Mouse (Mus musculus) neural tube, embryonic 15.5 days (tissue): ENCODE measurements at regions not wholly inside any gene's neighbourhood (a gene's known extent, or its start where the extent isn't known, plus 50 kb on each side); places are given as distances from the start of the nearest gene placed in this dataset.

Experiments
- ATAC-seq: fragments of 200-750 bp; cut with Nextera tagmentation; 2 replicates; pipeline ENCODE4 v1.8.0; 2017; ENCODE audit warnings: mild to moderate bottlenecking, moderate TSS enrichment, moderate library complexity; ENCODE audit not compliant: low FRiP score
- H3K27ac ChIP-seq: fragments of 300-500 bp; sonication (generic); replicated peaks from 2 replicates; pipeline ENCODE4 v1.5.1; 2015; ENCODE audit warnings: mild to moderate bottlenecking, inconsistent platforms
- H3K27me3 ChIP-seq: fragments of 300-500 bp; sonication (generic); replicated peaks from 2 replicates; pipeline ENCODE4 v1.6.1; 2015; ENCODE audit warnings: inconsistent platforms
- H3K36me3 ChIP-seq: fragments of 300-500 bp; sonication (generic); 2 replicates; pipeline ENCODE4 v1.6.1; 2015; ENCODE audit warnings: inconsistent platforms
- H3K4me1 ChIP-seq: fragments of 300-500 bp; sonication (generic); 2 replicates; pipeline ENCODE4 v1.6.1; 2015; ENCODE audit warnings: inconsistent platforms
- H3K4me2 ChIP-seq: fragments of 300-500 bp; sonication (generic); 2 replicates; pipeline ENCODE4 v1.6.1; 2015; ENCODE audit warnings: inconsistent platforms, mild to moderate bottlenecking, moderate library complexity
- H3K4me3 ChIP-seq: fragments of 300-500 bp; sonication (generic); replicated peaks from 2 replicates; pipeline ENCODE4 v1.5.1; 2015; ENCODE audit warnings: mild to moderate bottlenecking, inconsistent platforms
- H3K9ac ChIP-seq: fragments of 300-500 bp; sonication (generic); replicated peaks from 2 replicates; pipeline ENCODE4 v1.6.1; 2015; ENCODE audit warnings: mild to moderate bottlenecking, inconsistent platforms
- H3K9me3 ChIP-seq: fragments of 300-500 bp; sonication (generic); replicated peaks from 2 replicates; pipeline ENCODE4 v1.6.1; 2016; ENCODE audit warnings: inconsistent platforms
- WGBS: fragments of 180-500 bp; shearing (Covaris S2); methylation state at CpG from one replicate; pipeline ENCODE4 v1.1.7; 2015; ENCODE audit warnings: mixed read lengths; 5-methylcytosine and 5-hydroxymethylcytosine counted together

DNA sequence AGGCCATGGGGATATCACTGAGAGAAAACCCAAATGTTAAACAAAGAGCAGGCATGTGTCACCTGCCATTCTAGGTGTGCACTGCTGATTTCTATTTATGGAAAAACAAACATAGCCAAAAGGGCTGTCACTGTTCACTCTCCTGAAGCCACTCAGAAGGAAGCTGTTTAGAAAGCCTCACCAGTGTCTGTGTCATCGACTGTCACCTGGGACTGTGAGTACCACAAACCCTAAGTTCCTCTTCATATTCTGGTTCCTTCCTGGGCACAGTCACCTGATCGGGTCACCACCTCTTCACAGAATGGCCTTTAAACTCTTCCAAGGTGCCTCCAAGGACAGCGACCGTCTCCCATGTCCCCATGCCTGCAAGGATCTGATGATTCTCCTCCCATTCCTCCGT is 183.5 kb downstream of the Sptssa start:
- no peak overlapping the region for H3K9ac ChIP-seq
- no peaks in the 10 kb centered on the region for H3K36me3 ChIP-seq
- no peaks in the 10 kb centered on the region for H3K4me1 ChIP-seq
- H3K27ac ChIP-seq = no peak overlapping the region
- 86% methylated on average over 5 of the region's 5 CpGs for WGBS
- no peak overlapping the region for H3K4me2 ChIP-seq
- H3K27me3 ChIP-seq = no peaks in the 10 kb centered on the region
- H3K9me3 ChIP-seq = no peaks in the 10 kb centered on the region
- H3K4me3 ChIP-seq = no peak overlapping the region
- ATAC-seq = no peak

DNA sequence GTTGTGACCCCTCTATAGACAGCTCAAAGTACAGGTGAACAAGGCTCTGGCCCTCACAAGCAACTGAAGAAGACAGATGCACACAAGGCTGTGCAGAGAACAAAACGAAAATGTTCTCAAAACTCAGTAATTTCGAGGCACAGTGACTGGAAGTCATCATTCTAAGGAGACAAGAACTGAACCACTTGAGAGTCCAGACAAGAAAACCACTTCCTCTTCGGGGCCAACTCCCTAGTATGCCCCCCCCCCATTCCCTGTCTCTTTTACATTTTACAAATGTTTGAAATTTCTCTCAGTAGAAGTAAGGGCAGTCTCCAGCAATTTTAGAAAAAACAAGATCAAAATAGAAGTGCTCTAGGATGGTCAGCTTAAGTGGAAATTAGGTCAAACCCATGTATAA is 184.0 kb downstream of the Sptssa start:
- 82% methylated on average over 3 of the region's 3 CpGs for WGBS
- Histone ChIP-seq H3K27ac (no peak overlapping the region), H3K9me3 (no peaks in the 10 kb centered on the region), H3K4me2 (no peak overlapping the region), H3K4me3 (no peak overlapping the region), H3K9ac (no peak overlapping the region), H3K27me3 (no peaks in the 10 kb centered on the region), H3K36me3 (no peaks in the 10 kb centered on the region), H3K4me1 (no peaks in the 10 kb centered on the region)
- ATAC-seq = no peak

DNA sequence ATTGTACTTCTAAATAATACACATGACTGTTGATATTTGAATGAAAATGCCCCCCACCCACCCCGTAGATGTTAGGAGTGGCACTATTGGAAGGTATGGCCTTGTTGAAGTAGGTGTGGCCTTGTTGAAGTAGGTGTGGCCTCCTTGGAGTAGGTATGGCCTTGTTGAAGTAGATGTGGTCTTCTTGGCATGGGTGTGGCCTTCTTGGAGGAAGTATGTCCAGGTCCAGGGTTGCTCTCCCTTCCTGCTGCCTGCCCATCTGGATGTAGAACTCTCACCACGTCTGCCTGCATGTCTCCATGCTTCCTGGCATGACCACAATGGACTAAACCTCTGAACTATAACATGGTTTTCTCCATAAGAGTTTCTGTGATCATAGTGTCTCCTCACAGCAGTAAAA is 188.7 kb downstream of the Sptssa start:
- no peaks in the 10 kb centered on the region for H3K27me3 ChIP-seq
- no peaks in the 10 kb centered on the region for H3K36me3 ChIP-seq
- H3K4me2 ChIP-seq = no peak overlapping the region
- WGBS = 79% methylated on average over 2 of the region's 2 CpGs
- H3K4me3 ChIP-seq = no peak overlapping the region
- H3K9me3 ChIP-seq = no peaks in the 10 kb centered on the region
- H3K27ac ChIP-seq = no peak overlapping the region
- no peak for ATAC-seq
- H3K4me1 ChIP-seq = no peaks in the 10 kb centered on the region
- no peak overlapping the region for H3K9ac ChIP-seq

DNA sequence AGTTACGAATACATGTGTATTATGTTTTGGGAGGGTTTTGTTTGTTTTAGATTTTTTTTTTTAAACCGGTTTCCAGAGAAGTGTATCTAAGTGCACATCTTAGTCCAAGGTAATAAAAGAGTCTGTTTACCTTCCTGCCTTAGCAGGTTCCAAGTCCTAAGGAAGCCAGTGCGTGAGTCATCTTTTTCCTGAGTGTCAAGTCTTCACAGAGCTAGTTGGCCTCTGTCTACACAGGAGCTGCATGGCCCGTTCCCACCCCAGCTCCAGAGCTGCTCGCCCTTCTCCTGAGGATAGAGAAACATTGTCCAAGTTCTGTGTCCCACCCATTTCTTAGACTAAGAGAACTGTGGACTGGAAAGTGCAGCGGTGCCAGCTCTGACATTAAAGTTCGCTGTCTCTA is 192.6 kb downstream of the Sptssa start:
- no peaks in the 10 kb centered on the region for H3K36me3 ChIP-seq
- WGBS = 85% methylated on average over 7 of the region's 7 CpGs
- no peaks in the 10 kb centered on the region for H3K4me1 ChIP-seq
- no peak overlapping the region for H3K4me3 ChIP-seq
- H3K9me3 ChIP-seq = no peaks in the 10 kb centered on the region
- ATAC-seq = no peak
- H3K9ac ChIP-seq = no peak overlapping the region
- no peak overlapping the region for H3K27ac ChIP-seq
- no peak overlapping the region for H3K4me2 ChIP-seq
- no peaks in the 10 kb centered on the region for H3K27me3 ChIP-seq

DNA sequence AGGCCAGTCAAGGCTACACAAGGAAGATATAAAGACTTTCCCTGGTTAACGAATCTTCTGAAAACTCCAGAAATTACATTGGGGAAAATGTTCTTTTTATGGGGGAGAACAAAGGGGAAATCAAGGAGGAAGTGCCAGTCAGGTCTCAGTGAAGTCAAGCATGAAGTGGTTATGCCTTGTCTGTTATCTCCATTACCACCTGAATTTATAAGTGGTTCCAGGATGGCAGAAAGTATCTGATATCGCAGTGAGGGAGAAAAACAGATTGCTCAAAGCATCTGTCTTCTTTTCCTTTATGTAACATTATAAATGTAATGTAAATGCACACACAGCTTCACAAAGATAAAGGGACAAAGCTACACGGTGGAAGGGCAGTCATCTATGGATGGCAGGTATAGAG is 195.0 kb downstream of the Sptssa start:
- no peaks in the 10 kb centered on the region for H3K36me3 ChIP-seq
- H3K27me3 ChIP-seq = no peaks in the 10 kb centered on the region
- H3K9me3 ChIP-seq = no peaks in the 10 kb centered on the region
- WGBS = 83% methylated on average over 3 of the region's 3 CpGs
- H3K4me2 ChIP-seq = no peak overlapping the region
- H3K4me1 ChIP-seq = no peaks in the 10 kb centered on the region
- H3K9ac ChIP-seq = no peak overlapping the region
- no peak for ATAC-seq
- no peak overlapping the region for H3K4me3 ChIP-seq
- no peak overlapping the region for H3K27ac ChIP-seq

DNA sequence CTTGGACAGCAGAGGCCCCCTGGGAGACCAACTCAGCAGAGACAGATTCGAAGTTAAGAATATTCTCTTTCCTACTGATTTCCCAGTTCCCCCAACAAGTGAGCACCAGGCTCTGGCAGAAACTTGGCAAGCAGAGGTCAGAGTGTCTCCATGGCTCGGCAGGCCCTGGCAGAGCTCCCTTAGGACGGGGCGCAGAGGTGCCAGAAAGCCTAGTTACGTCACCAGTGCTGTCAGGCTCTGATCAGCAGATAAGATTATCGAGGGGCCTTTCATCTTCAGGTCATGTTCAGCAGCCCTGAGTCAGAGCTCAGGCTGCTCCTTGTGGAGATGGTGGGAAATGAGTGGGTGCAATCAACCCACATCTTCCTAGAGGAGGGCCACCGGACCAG is 196.2 kb downstream of the Sptssa start:
- ATAC-seq = no peak
- H3K4me1 ChIP-seq = no peaks in the 10 kb centered on the region
- no peaks in the 10 kb centered on the region for H3K27me3 ChIP-seq
- H3K4me2 ChIP-seq = no peak overlapping the region
- H3K9me3 ChIP-seq = no peaks in the 10 kb centered on the region
- no peaks in the 10 kb centered on the region for H3K36me3 ChIP-seq
- H3K9ac ChIP-seq = no peak overlapping the region
- H3K27ac ChIP-seq = no peak overlapping the region
- WGBS = 87% methylated on average over 7 of the region's 7 CpGs
- H3K4me3 ChIP-seq = no peak overlapping the region

DNA sequence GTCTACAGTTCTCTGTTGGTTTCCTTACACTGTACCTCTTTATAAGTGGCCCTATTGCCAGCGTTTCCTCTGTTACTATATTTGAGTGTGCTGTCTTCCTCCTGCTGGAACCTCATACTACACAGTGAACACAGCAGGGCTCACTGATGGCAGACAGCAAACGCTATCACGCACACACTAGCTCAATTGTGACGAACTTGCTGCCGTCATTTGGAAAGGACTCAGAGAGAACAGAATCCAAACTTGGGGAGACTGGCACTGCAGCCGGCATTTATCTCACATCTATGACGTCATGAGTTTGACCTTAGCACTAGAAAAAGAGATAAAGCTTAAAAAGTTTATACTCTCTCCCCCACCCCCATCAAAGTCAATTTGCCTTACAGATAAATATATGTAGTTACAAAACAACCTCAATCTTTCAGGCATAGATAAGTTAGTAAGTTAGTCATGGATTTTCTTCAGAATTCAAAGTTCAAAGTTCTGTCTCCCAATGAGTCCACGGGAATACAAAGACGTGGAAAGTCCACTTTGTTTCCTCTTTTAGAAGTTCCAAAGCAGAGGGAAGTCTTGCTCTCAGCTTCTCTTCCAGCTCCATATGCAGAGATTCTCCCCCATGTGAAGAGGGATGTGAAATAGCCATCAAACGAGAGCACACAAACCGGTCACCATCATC is 196.8 kb downstream of the Sptssa start:
- no peaks in the 10 kb centered on the region for H3K4me1 ChIP-seq
- no peaks in the 10 kb centered on the region for H3K36me3 ChIP-seq
- H3K27ac ChIP-seq = no peak overlapping the region
- 83% methylated on average over 11 of the region's 11 CpGs for WGBS
- no peaks in the 10 kb centered on the region for H3K27me3 ChIP-seq
- H3K4me3 ChIP-seq = no peak overlapping the region
- no peak for ATAC-seq
- H3K4me2 ChIP-seq = no peak overlapping the region
- no peaks in the 10 kb centered on the region for H3K9me3 ChIP-seq
- H3K9ac ChIP-seq = no peak overlapping the region

DNA sequence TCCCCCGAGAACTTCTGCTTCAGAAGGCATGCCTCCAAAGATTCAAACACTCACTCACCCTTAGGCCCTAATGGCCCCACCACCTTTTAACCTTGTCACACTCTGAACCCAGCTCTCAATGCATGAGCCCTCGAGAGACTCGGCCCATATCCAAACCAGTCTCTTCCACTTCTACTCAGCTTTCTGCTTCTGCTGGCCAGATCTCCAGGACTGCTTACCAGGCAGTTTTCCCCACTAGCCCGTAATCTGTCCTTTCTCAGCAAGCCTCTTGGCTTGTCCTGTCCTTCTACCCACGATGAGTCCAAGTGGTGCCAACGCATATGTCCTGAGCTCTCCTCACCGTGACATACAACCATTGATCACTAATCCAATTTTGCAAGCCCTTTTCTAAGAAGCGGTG is 199.6 kb downstream of the Sptssa start:
- WGBS = 90% methylated on average over 8 of the region's 8 CpGs
- Histone ChIP-seq H3K36me3 (no peaks in the 10 kb centered on the region), H3K9me3 (no peaks in the 10 kb centered on the region), H3K27ac (no peak overlapping the region), H3K4me1 (no peaks in the 10 kb centered on the region), H3K4me3 (no peak overlapping the region), H3K4me2 (no peak overlapping the region), H3K9ac (no peak overlapping the region), H3K27me3 (no peaks in the 10 kb centered on the region)
- ATAC-seq = no peak

DNA sequence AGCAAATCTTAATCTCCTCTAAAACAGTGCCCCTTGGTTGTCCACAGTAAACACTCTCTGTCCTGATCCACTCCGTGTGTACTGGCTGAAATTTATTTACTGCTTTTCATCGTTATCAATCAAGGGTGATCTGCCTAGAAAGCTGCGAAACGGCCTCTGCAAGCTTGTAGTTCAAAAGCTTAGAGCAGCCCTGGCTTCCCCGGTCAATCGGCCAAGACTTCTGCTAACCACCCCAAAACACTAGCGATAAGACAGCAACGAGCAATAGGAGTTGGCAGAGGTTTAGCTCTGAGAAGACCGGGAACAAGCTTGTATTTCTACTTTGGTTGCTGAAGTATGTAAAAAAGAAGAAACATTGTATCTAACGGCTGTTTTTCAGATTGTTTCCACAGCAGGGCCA is 201.8 kb downstream of the Sptssa start:
- Histone ChIP-seq H3K27me3 (no peaks in the 10 kb centered on the region), H3K9me3 (no peaks in the 10 kb centered on the region), H3K27ac (no peak overlapping the region), H3K4me2 (no peak overlapping the region), H3K4me1 (no peaks in the 10 kb centered on the region), H3K9ac (no peak overlapping the region), H3K4me3 (no peak overlapping the region), H3K36me3 (no peaks in the 10 kb centered on the region)
- no peak for ATAC-seq
- WGBS = 79% methylated on average over 10 of the region's 10 CpGs

DNA sequence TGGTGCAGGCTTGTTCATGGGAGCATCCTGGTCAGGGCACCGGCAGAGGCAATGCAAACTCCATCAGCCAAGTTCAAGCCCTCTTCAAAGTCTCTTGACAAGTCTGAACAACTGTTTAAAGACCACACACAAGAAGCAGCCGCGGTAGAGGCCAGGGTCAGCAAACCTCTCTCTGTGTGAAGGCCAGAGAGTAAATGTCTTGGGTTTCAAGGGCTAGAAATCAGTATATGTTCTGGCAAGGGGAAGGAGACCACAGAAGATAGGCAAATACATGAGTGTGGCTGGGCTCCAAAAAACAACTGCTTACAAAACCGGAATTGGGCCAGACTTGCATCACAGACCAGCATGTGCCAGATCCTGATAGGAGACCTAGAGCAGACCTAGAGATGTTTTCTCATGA is 203.0 kb downstream of the Sptssa start:
- Histone ChIP-seq H3K27ac (no peak overlapping the region), H3K9me3 (no peaks in the 10 kb centered on the region), H3K27me3 (no peaks in the 10 kb centered on the region), H3K4me3 (no peak overlapping the region), H3K36me3 (no peaks in the 10 kb centered on the region), H3K4me1 (no peaks in the 10 kb centered on the region), H3K4me2 (no peak overlapping the region), H3K9ac (no peak overlapping the region)
- 87% methylated on average over 4 of the region's 4 CpGs for WGBS
- no peak for ATAC-seq

DNA sequence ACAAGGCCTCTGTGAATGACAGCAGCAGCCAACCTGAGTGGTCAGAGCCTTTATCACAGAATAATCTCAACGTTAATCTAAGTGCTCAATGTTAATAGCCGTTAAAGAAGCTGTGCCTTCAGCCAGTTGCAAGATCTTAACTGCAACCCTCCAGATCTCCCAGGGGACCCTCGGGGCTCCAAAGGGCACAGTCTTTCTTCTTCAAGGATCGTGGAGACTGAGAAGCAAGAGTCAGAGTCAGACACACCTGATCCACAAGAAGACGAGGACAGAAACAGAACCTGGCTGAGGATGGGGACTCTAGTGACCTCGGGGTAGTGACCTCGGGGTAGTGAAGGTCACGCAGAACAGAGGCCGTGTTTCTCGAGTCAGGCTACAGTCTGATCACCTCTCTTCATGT is 206.0 kb downstream of the Sptssa start:
- Histone ChIP-seq H3K4me1 (no peaks in the 10 kb centered on the region), H3K4me3 (no peak overlapping the region), H3K9ac (no peak overlapping the region), H3K9me3 (no peaks in the 10 kb centered on the region), H3K27me3 (no peaks in the 10 kb centered on the region), H3K4me2 (no peak overlapping the region), H3K36me3 (no peaks in the 10 kb centered on the region), H3K27ac (no peak overlapping the region)
- no peak for ATAC-seq
- WGBS = 80% methylated on average over 10 of the region's 10 CpGs

DNA sequence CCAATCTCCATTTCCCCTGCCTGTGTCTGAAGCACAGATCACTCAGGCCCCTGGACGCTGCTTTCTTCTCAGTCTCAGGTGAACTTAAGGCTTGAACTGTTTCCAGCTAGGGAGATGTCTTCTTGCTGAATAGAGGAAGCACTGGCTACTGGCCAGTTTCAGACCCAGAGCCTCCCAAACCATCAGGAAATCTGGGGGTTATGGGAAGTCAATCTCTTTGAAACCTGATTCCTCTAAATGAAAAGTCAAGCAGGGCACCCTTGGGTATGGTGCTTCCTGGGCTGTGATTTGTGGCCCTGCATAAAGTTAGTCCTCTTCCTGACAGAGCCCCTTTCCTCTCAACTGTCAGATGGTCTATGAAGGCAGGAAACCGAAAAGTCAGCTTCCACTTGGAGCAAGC is 208.2 kb downstream of the Sptssa start:
- Histone ChIP-seq H3K4me3 (no peak overlapping the region), H3K4me2 (no peak overlapping the region), H3K36me3 (no peaks in the 10 kb centered on the region), H3K4me1 (0 out of 2 replicates have a peak, but pooled peaks cover 3% of the 10 kb centered on the region), H3K9me3 (no peaks in the 10 kb centered on the region), H3K27ac (no peak overlapping the region), H3K27me3 (no peaks in the 10 kb centered on the region), H3K9ac (no peak overlapping the region)
- no peak for ATAC-seq
- 63% methylated on average over 2 of the region's 2 CpGs for WGBS

DNA sequence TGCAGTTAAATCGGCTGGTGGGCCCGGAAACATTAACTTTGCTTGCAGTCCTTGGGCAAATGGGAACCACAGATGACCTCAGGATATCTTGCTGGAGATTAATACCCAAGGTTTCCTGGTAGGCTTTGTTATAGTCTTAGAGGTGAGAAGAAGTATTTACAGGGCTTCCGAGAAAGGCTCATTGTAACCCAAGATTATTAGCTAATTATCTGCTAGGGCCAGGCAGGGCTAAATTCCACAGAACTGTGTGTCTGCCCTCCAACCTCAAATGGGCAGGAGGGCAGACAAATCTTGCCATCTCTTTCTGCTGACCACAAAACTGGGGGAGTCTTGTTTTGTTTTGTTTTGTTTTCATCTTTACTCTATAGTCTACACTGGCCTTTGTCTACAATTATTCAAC is 209.0 kb downstream of the Sptssa start:
- no peak overlapping the region for H3K27ac ChIP-seq
- H3K9me3 ChIP-seq = no peaks in the 10 kb centered on the region
- H3K4me1 ChIP-seq = 0 out of 2 replicates have a peak, but pooled peaks cover 3% of the 10 kb centered on the region
- no peaks in the 10 kb centered on the region for H3K27me3 ChIP-seq
- H3K4me2 ChIP-seq = no peak overlapping the region
- H3K9ac ChIP-seq = no peak overlapping the region
- no peak for ATAC-seq
- no peak overlapping the region for H3K4me3 ChIP-seq
- H3K36me3 ChIP-seq = no peaks in the 10 kb centered on the region
- 75% methylated on average over 3 of the region's 3 CpGs for WGBS
